Mouse (Mus musculus): ENCODE measurements at regions not wholly inside any gene's neighbourhood (a gene's known extent, or its start where the extent isn't known, plus 50 kb on each side); places are given as distances from the start of the nearest gene placed in this dataset.
A peak's percentile ranks its signal among the peaks of the same experiment; 100 is the strongest.

GRCm38 (mm10) chr2:144156456-144157211, 113.8 kb upstream of the Mgme1 start:
- Histone ChIP-seq H3K9me3 (replicated peaks) (no peaks in the 10 kb centered on the region), H3K4me3 (no peak overlapping the region), H3K27me3 (replicated peaks) (peaks cover 15% of the 10 kb centered on the region), H3K4me2 (no peak overlapping the region), H3K36me3 (no peaks in the 10 kb centered on the region), H3K27ac (ENCODE audit: poor library complexity, severe bottlenecking) (no peak overlapping the region), H3K4me1 (replicated peaks) (peaks cover 11% of the 10 kb centered on the region), H3K9ac (no peak overlapping the region)
- ATAC-seq (ENCODE audit: insufficient number of reproducible peaks, low FRiP score) = no peak
- 58% methylated on average over 7 of the region's 7 CpGs for WGBS

- Histone ChIP-seq H3K27me3 (replicated peaks) (peaks cover 15% of the 10 kb centered on the region), H3K4me3 (no peak overlapping the region), H3K4me1 (replicated peaks) (peaks cover 11% of the 10 kb centered on the region), H3K9me3 (replicated peaks) (no peaks in the 10 kb centered on the region), H3K4me2 (no peak overlapping the region), H3K9ac (no peak overlapping the region), H3K27ac (ENCODE audit: poor library complexity, severe bottlenecking) (no peak overlapping the region), H3K36me3 (no peaks in the 10 kb centered on the region)
- ATAC-seq (ENCODE audit: insufficient number of reproducible peaks, low FRiP score) = no peak
- 31% methylated on average over 2 of the region's 2 CpGs for WGBS
Observed at GRCm38 (mm10) chr2:144157343-144157742, 113.1 kb upstream of the Mgme1 start.

GRCm38 (mm10) chr2:144158256-144158655, 112.2 kb upstream of the Mgme1 start:
- no peak for ATAC-seq (ENCODE audit: insufficient number of reproducible peaks, low FRiP score)
- Histone ChIP-seq H3K9ac (no peak overlapping the region), H3K36me3 (no peaks in the 10 kb centered on the region), H3K4me1 (replicated peaks) (peaks cover 11% of the 10 kb centered on the region), H3K27me3 (replicated peaks) (peaks cover 15% of the 10 kb centered on the region), H3K4me3 (no peak overlapping the region), H3K4me2 (no peak overlapping the region), H3K27ac (ENCODE audit: poor library complexity, severe bottlenecking) (no peak overlapping the region), H3K9me3 (replicated peaks) (no peaks in the 10 kb centered on the region)
- WGBS = 52% methylated on average over 8 of the region's 8 CpGs

GRCm38 (mm10) chr2:144159854-144160331, 110.6 kb upstream of the Mgme1 start:
- Histone ChIP-seq H3K27me3 (replicated peaks) (peaks cover 15% of the 10 kb centered on the region), H3K4me1 (replicated peaks) (peaks cover 19% of the 10 kb centered on the region), H3K36me3 (no peaks in the 10 kb centered on the region), H3K4me2 (no peak overlapping the region), H3K9ac (no peak overlapping the region), H3K27ac (ENCODE audit: poor library complexity, severe bottlenecking) (peak overlapping the region; percentile 17; the same call in 1 of the 2 replicates), H3K9me3 (replicated peaks) (no peaks in the 10 kb centered on the region), H3K4me3 (no peak overlapping the region)
- peak; percentile 40 for ATAC-seq (ENCODE audit: insufficient number of reproducible peaks, low FRiP score)
- WGBS = 33% methylated on average over 9 of the region's 9 CpGs

- H3K9ac ChIP-seq = no peak overlapping the region
- 55% methylated on average over 10 of the region's 10 CpGs for WGBS
- peak overlapping the region; percentile 17; the same call in 1 of the 2 replicates for H3K27ac ChIP-seq (ENCODE audit: poor library complexity, severe bottlenecking)
- no peak for ATAC-seq (ENCODE audit: insufficient number of reproducible peaks, low FRiP score)
- H3K27me3 ChIP-seq (replicated peaks) = peaks cover 15% of the 10 kb centered on the region
- 0 out of 2 replicates have a peak overlapping the region, but pooled peaks have one; percentile 7 for H3K4me2 ChIP-seq
- no peaks in the 10 kb centered on the region for H3K9me3 ChIP-seq (replicated peaks)
- H3K36me3 ChIP-seq = no peaks in the 10 kb centered on the region
- H3K4me3 ChIP-seq = no peak overlapping the region
- H3K4me1 ChIP-seq (replicated peaks) = peaks cover 19% of the 10 kb centered on the region
Observed at GRCm38 (mm10) chr2:144160434-144160833, 110.0 kb upstream of the Mgme1 start.

GRCm38 (mm10) chr2:144161852-144162251, 108.6 kb upstream of the Mgme1 start:
- Histone ChIP-seq H3K36me3 (no peaks in the 10 kb centered on the region), H3K27ac (ENCODE audit: poor library complexity, severe bottlenecking) (no peak overlapping the region), H3K27me3 (replicated peaks) (peaks cover 11% of the 10 kb centered on the region), H3K9me3 (replicated peaks) (no peaks in the 10 kb centered on the region), H3K4me3 (no peak overlapping the region), H3K4me2 (no peak overlapping the region), H3K4me1 (replicated peaks) (peaks cover 26% of the 10 kb centered on the region), H3K9ac (no peak overlapping the region)
- 74% methylated on average over 1 of the region's 1 CpGs for WGBS
- ATAC-seq (ENCODE audit: insufficient number of reproducible peaks, low FRiP score) = no peak

GRCm38 (mm10) chr2:144164102-144164501, 106.4 kb upstream of the Mgme1 start:
- Histone ChIP-seq H3K4me3 (peak overlapping the region; percentile 18; the same call in 1 of the 2 replicates), H3K9me3 (replicated peaks) (no peaks in the 10 kb centered on the region), H3K36me3 (no peaks in the 10 kb centered on the region), H3K27ac (ENCODE audit: poor library complexity, severe bottlenecking) (peak overlapping the region; percentile 71), H3K4me1 (replicated peaks) (peaks cover 37% of the 10 kb centered on the region), H3K9ac (0 out of 2 replicates have a peak overlapping the region, but pooled peaks have one; percentile 39), H3K4me2 (peak overlapping the region; percentile 45), H3K27me3 (replicated peaks) (no peaks in the 10 kb centered on the region)
- 22% methylated on average over 8 of the region's 8 CpGs for WGBS
- no peak for ATAC-seq (ENCODE audit: insufficient number of reproducible peaks, low FRiP score)

GRCm38 (mm10) chr2:144164986-144165821, 105.3 kb upstream of the Mgme1 start:
- peaks cover 32% of the 10 kb centered on the region for H3K4me1 ChIP-seq (replicated peaks)
- peak overlapping the region; percentile 79 for H3K9ac ChIP-seq
- H3K4me2 ChIP-seq = peak overlapping the region; percentile 73
- WGBS = under 1% methylated on average over 34 of the region's 37 CpGs
- H3K36me3 ChIP-seq = no peaks in the 10 kb centered on the region
- ATAC-seq (ENCODE audit: insufficient number of reproducible peaks, low FRiP score) = peak; percentile 85
- peak overlapping the region; percentile 94 for H3K27ac ChIP-seq (ENCODE audit: poor library complexity, severe bottlenecking)
- no peaks in the 10 kb centered on the region for H3K27me3 ChIP-seq (replicated peaks)
- H3K4me3 ChIP-seq = peak overlapping the region; percentile 63
- H3K9me3 ChIP-seq (replicated peaks) = no peaks in the 10 kb centered on the region

- WGBS = 25% methylated on average over 12 of the region's 12 CpGs
- Histone ChIP-seq H3K36me3 (no peaks in the 10 kb centered on the region), H3K4me3 (peak overlapping the region; percentile 63), H3K4me2 (peak overlapping the region; percentile 73), H3K27ac (ENCODE audit: poor library complexity, severe bottlenecking) (peak overlapping the region; percentile 94), H3K4me1 (replicated peaks) (peaks cover 26% of the 10 kb centered on the region), H3K9me3 (replicated peaks) (no peaks in the 10 kb centered on the region), H3K27me3 (replicated peaks) (no peaks in the 10 kb centered on the region), H3K9ac (peak overlapping the region; percentile 79)
- no peak for ATAC-seq (ENCODE audit: insufficient number of reproducible peaks, low FRiP score)
Observed at GRCm38 (mm10) chr2:144166102-144166750, 104.2 kb upstream of the Mgme1 start.

GRCm38 (mm10) chr2:144169576-144170178, 100.8 kb upstream of the Mgme1 start:
- H3K4me2 ChIP-seq = no peak overlapping the region
- H3K9ac ChIP-seq = no peak overlapping the region
- H3K36me3 ChIP-seq = no peaks in the 10 kb centered on the region
- H3K27me3 ChIP-seq (replicated peaks) = no peaks in the 10 kb centered on the region
- ATAC-seq (ENCODE audit: insufficient number of reproducible peaks, low FRiP score) = no peak
- no peak overlapping the region for H3K27ac ChIP-seq (ENCODE audit: poor library complexity, severe bottlenecking)
- H3K9me3 ChIP-seq (replicated peaks) = no peaks in the 10 kb centered on the region
- 74% methylated on average over 4 of the region's 4 CpGs for WGBS
- H3K4me1 ChIP-seq (replicated peaks) = peaks cover 21% of the 10 kb centered on the region
- H3K4me3 ChIP-seq = no peak overlapping the region

All from heart, embryonic 12.5 days (tissue).